Mouse (Mus musculus): ENCODE data around the gene Alkbh4. TPM values are rescaled to one million over a fixed set of nuclear protein-coding genes. Genes with fewer than 3 reads are reported as not detected.
A peak's percentile ranks its signal among the peaks of the same experiment; 100 is the strongest.

Alkbh4 gene
- polyA plus RNA-seq, 1 experiment from 2014 or later: 8.8 TPM

DNA sequence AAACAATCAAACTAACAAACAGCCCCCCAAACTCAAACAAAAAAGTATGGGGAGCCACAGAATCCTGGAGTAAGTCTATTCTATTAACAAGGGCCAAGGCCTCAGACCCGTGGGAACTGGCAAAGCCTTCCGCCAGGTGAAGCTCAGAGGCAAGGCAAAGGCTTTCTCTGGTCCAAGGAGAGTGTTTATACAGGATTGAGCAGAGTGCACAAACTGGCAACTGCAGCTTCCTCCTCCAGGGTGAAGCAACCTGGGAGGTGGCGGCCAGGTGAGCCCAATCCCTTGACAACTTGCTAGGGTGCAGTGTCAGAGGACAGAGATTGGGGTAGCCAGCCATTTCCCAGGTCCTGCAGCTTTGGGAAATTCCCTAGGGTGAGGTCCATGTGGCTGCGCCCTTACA, 31.4 kb downstream of the Alkbh4 start:
- DNase-seq (no peak), ATAC-seq (no peak)
- H3K4me2 ChIP-seq (ENCODE audit: low read depth, low read length): no peak overlapping the region
- no peak overlapping the region for H3K27ac ChIP-seq (ENCODE audit: low read depth)
- H3K9me3 ChIP-seq (ENCODE audit: low read length): no peaks in the 10 kb centered on the region
- peaks cover 13% of the 10 kb centered on the region for H3K4me1 ChIP-seq (ENCODE audit: insufficient read depth)
- peaks cover 7% of the 10 kb centered on the region for H3K36me3 ChIP-seq (replicated peaks; ENCODE audit: insufficient read depth, low read length)
- TF ChIP-seq EP300 (IDR thresholded peaks at IDR 0.05; ENCODE audit: low read depth): no peak
- no peak for TF ChIP-seq CTCF (IDR thresholded peaks at IDR 0.05; ENCODE audit: low read depth)
- no peak overlapping the region for H3K9ac ChIP-seq (replicated peaks)
- 84% methylated on average over 4 of the region's 4 CpGs for WGBS (ENCODE audit: insufficient replicate concordance)
- H3K27me3 ChIP-seq (ENCODE audit: insufficient read depth, low read length): no peaks in the 10 kb centered on the region
- no peak overlapping the region for H3K4me3 ChIP-seq (ENCODE audit: low read depth, low read length)

DNA sequence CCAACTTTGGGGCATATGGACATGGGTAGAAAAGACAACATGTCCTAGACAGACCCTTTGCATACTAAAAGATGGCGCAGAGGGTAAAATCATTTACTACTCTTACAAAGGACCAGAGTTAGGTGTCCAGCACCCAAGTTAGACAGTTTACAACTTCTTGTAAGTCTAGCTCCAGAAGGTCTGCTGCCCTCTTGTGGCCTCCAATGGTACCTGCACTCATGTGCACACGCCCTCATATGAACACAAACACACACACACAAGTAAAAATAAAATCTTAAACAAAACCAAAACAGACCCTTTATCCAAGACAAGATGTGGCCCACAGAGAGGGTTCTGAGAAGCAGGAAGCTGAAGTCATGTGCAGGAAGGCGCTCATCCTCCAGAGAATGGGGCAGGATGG, 32.1 kb downstream of the Alkbh4 start:
- TF ChIP-seq EP300 (IDR thresholded peaks at IDR 0.05; ENCODE audit: low read depth) (no peak), CTCF (IDR thresholded peaks at IDR 0.05; ENCODE audit: low read depth) (peak; percentile 58)
- Histone ChIP-seq H3K27me3 (ENCODE audit: insufficient read depth, low read length) (no peaks in the 10 kb centered on the region), H3K36me3 (replicated peaks; ENCODE audit: insufficient read depth, low read length) (peaks cover 7% of the 10 kb centered on the region), H3K9me3 (ENCODE audit: low read length) (no peaks in the 10 kb centered on the region), H3K9ac (replicated peaks) (no peak overlapping the region), H3K27ac (ENCODE audit: low read depth) (no peak overlapping the region), H3K4me2 (ENCODE audit: low read depth, low read length) (no peak overlapping the region), H3K4me3 (ENCODE audit: low read depth, low read length) (no peak overlapping the region), H3K4me1 (ENCODE audit: insufficient read depth) (peaks cover 18% of the 10 kb centered on the region)
- 85% methylated on average over 3 of the region's 3 CpGs for WGBS (ENCODE audit: insufficient replicate concordance)
- ATAC-seq (no peak), DNase-seq (no peak)

DNA sequence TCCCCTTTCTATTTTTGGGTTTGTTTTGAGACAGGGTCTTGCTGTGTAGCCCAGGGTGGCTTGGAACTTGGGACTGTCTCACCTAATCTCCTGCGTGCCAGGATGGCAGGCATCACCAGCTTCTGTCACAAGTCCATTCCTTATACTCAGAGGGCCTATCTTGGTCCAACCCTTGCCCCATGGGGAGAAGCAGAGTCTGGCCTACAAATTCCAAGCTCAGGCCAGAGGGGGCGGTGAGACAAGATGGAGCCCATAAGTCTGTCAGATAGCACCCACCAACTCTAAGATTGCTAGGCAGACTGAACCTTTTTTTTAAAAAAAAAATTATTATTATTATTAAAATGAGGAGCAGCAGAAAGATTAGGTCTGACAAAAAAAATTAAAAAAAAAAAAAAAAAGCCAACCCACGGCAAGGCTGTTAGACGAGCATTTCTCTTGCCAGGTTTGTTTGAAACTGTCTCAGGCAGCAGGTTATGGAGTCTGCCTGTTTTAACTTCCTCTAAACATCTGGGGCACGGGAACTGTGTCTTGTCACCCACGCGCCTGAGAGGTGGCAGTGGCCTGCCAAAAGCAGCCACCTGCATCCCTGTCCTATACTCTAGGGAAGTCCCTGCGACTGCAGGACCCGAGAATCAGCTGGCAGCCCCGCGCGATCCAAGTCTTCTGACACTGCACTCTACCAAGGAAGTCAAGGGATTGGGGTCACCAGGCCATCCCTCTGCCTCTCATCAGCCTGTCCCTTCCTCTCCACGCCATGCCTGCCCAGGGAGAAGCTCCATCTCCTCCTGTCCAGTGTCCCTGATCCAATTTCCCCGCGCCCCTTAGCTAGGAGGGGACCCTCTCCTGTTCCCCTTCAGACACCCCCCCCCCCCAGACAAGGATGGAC, 33.9 kb downstream of the Alkbh4 start:
- Histone ChIP-seq H3K4me3 (ENCODE audit: low read depth, low read length) (peak overlapping the region; percentile 54), H3K9ac (replicated peaks) (peak overlapping the region; percentile 64), H3K27me3 (ENCODE audit: insufficient read depth, low read length) (no peaks in the 10 kb centered on the region), H3K36me3 (replicated peaks; ENCODE audit: insufficient read depth, low read length) (peaks cover 7% of the 10 kb centered on the region), H3K4me2 (ENCODE audit: low read depth, low read length) (peak overlapping the region; percentile 71), H3K4me1 (ENCODE audit: insufficient read depth) (peaks cover 29% of the 10 kb centered on the region), H3K27ac (ENCODE audit: low read depth) (peak overlapping the region; percentile 85), H3K9me3 (ENCODE audit: low read length) (no peaks in the 10 kb centered on the region)
- ATAC-seq (peak; percentile 53), DNase-seq (peak; percentile 56)
- TF ChIP-seq EP300 (IDR thresholded peaks at IDR 0.05; ENCODE audit: low read depth) (no peak), CTCF (IDR thresholded peaks at IDR 0.05; ENCODE audit: low read depth) (no peak)
- 12% methylated on average over 15 of the region's 15 CpGs for WGBS (ENCODE audit: insufficient replicate concordance)

DNA sequence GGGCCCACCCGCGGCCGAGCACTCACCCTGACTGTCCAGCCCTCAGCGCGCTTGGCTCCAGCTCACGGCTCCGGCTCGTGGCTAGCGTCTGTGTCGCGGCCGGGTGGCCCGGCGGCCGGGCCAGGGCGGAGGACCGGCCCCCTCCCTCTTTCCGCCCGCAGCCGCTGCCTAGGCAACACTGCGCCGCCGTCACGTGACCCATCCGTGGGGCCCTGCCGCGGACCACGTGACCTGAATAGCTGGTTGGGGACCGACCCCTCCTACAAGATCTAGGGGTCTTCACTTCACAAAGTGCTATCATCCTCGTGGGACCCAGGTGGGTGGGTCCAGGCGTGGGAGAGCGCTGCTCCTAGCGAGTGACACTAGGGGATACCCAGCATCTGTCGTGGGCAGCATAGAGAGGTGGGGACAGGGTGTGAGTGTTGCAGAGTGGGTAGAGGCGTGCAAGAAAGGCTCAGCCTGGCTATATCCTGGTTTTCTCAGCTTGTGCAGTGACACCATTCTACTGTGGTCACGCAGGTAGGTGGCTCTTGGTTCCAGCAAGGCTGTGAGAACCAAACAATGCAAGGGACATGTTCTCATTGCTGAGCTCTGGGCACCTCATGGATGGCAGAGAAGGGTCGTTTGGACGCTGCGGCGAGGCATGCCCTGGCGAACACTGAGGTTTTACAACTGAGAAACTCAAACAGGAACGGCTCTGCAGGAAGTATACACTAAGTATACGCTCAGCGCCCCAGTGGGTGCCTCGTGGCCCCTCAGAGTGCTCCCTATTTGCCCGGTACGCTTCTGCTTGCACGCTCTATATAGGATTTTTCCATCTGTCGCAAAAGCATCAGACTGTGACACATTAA, 34.8 kb downstream of the Alkbh4 start, which contains the start of gene Orai2:
TSS of gene Orai2 (minus strand) at position 202 of the 851 bp plus-strand sequence.
- peak within 1 kb of the TSS; percentile 85 for H3K27ac ChIP-seq (ENCODE audit: low read depth)
- peak within 1 kb of the TSS; percentile 71 for H3K4me2 ChIP-seq (ENCODE audit: low read depth, low read length)
- H3K36me3 ChIP-seq (replicated peaks; ENCODE audit: insufficient read depth, low read length): peaks cover 7% of the 10 kb centered on the region
- DNase-seq: peak; percentile 84
- peak; percentile 79 for ATAC-seq
- H3K9me3 ChIP-seq (ENCODE audit: low read length): no peaks in the 10 kb centered on the region
- H3K4me3 ChIP-seq (ENCODE audit: low read depth, low read length): peak within 1 kb of the TSS; percentile 54
- TF ChIP-seq EP300 (IDR thresholded peaks at IDR 0.05; ENCODE audit: low read depth) (no peak), CTCF (IDR thresholded peaks at IDR 0.05; ENCODE audit: low read depth) (no peak)
- under 1% methylated on average over 43 of the region's 49 CpGs for WGBS (ENCODE audit: insufficient replicate concordance)
- H3K9ac ChIP-seq (replicated peaks): peak within 1 kb of the TSS; percentile 64
- H3K4me1 ChIP-seq (ENCODE audit: insufficient read depth): peaks cover 29% of the 10 kb centered on the region
- no peaks in the 10 kb centered on the region for H3K27me3 ChIP-seq (ENCODE audit: insufficient read depth, low read length)

DNA sequence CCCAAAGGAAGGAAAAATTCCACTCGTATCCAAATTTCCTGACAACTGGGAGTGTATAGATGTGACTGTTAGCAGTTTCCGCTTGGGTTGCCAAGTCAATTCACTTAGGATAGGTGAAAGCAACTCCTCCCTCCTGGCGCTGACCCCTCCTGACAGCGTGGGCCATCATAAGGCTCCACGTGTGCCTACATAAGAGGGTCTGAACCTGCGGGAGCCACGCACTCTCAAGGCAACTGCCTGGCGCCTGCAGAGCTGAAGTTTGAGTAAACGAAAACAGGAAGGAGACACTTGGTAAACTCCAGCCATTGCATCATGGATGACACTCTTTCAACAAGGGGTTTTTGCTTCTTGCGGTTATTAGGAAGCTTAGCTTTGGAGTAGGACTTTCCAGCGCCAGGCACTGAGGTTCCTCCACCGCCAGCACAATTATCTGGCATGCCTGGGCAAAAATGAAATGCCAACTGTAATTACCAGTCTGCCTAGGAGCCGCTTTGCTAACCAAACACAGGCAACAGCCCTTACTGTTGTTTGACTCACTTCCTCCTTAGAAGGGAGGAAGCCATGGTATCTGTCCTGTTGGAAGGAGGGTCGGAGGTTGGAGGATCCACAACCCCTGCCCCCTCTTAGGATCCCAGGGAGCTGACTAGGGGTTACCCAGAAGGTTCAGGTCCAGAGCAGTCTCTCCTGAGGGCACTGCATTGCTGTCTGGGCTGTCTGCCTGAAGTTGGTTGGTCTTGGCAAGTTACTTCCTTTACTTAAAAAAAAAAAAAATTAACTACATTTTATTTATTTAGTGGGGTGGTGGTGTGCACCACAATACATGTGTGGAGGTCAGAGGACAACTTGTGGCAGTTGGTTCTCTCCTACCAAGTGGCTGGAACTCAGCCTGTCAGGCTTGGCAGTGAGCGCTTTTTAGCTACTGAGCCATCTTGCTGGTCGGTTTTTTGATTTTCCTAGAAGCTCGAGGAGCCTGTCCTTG, 35.7 kb downstream of the Alkbh4 start:
- Histone ChIP-seq H3K27ac (ENCODE audit: low read depth) (peak overlapping the region; percentile 85), H3K27me3 (ENCODE audit: insufficient read depth, low read length) (no peaks in the 10 kb centered on the region), H3K9me3 (ENCODE audit: low read length) (no peaks in the 10 kb centered on the region), H3K4me1 (ENCODE audit: insufficient read depth) (peaks cover 29% of the 10 kb centered on the region), H3K36me3 (replicated peaks; ENCODE audit: insufficient read depth, low read length) (peaks cover 7% of the 10 kb centered on the region; the same call in 1 of the 2 replicates), H3K4me2 (ENCODE audit: low read depth, low read length) (peak overlapping the region; percentile 71), H3K9ac (replicated peaks) (peak overlapping the region; percentile 64), H3K4me3 (ENCODE audit: low read depth, low read length) (peak overlapping the region; percentile 54)
- DNase-seq: peak; percentile 39
- 14% methylated on average over 17 of the region's 17 CpGs for WGBS (ENCODE audit: insufficient replicate concordance)
- no peak; the same call in 1 of the 2 replicates for TF ChIP-seq EP300 (IDR thresholded peaks at IDR 0.05; ENCODE audit: low read depth)
- no peak for TF ChIP-seq CTCF (IDR thresholded peaks at IDR 0.05; ENCODE audit: low read depth)
- peak; percentile 43 for ATAC-seq
